Mouse (Mus musculus) liver, embryonic 14.5 days (tissue): Measurements from ENCODE around the gene Rgs13.

Experiments
- CTCF ChIP-seq: IDR thresholded peaks from 2 replicates; pipeline ENCODE4 v1.5.1; 2016; ENCODE audit warnings: antibody characterized with exemption, low read depth, control low read depth
- EP300 ChIP-seq: IDR thresholded peaks from 2 replicates; pipeline ENCODE4 v1.6.1; 2016; ENCODE audit warnings: antibody characterized with exemption, low read depth

DNA sequence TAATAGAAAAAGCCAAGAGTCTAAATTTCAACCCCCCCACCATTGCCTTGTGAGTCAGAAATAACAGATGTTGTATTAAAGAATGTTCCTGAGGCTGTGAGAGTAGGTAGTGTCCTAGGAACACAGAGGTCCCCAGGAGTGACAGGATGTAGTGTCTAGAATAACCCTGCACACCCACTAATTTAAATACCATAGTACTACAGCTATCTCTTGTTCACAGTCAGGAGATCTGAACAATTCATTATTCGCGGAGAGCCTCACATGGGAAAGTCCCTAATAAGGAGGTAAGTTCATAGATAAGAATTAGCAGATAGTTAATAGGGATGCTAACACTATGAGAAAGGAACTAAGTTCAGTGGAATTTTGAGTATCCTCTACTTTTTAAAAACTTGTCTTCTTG is 10.9 kb downstream of the Rgs13 start:
- no peak for TF ChIP-seq CTCF
- no peak for TF ChIP-seq EP300
